Mouse (Mus musculus): ENCODE measurements around the gene Fam234b. TPM values are rescaled to one million over a fixed set of nuclear protein-coding genes. Genes with fewer than 3 reads are reported as not detected.

The Fam234b gene
- polyA plus RNA-seq, 1 experiment, result 6.3 TPM

DNA sequence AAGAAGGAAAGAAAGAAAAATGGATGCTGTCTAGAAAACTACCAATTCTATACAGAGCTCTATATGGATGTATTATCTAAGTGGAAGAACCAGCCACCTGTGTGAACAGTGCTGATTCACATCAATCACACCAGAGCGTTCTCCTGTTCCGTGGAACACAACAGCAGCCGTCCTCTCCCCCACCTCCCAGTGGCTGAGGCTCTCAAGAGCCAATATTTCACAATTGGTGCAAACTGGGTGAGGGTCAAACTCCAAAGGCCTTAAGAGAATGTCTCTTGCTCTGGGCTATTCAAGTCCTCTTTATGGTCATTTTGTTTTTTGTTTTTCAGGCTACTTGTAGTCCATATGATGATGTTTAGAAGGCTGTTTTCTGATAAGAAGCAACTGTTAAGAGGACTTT, 32.6 kb upstream of the Fam234b start:
- no peak overlapping the region for H3K9ac ChIP-seq (ENCODE audit: low read depth, poor library complexity, severe bottlenecking)
- no peak overlapping the region for H3K4me3 ChIP-seq (ENCODE audit: low read depth, low read length)
- H3K27me3 ChIP-seq (ENCODE audit: control insufficient read depth, insufficient read depth, low read length, poor library complexity, severe bottlenecking), result no peaks in the 10 kb centered on the region
- H3K27ac ChIP-seq (ENCODE audit: insufficient read depth, low read length), result no peak overlapping the region
- no peaks in the 10 kb centered on the region for H3K36me3 ChIP-seq (ENCODE audit: control insufficient read depth, insufficient read depth, low read length, poor library complexity, severe bottlenecking)
- TF ChIP-seq POLR2A (IDR thresholded peaks at IDR 0.05; ENCODE audit: insufficient read depth, low read length) (no peak), CTCF (IDR thresholded peaks at IDR 0.05; ENCODE audit: low read depth, low read length) (no peak)
- H3K4me1 ChIP-seq (ENCODE audit: control insufficient read depth, insufficient read depth, low read length), result no peaks in the 10 kb centered on the region
- no peaks in the 10 kb centered on the region for H3K9me3 ChIP-seq (replicated peaks; ENCODE audit: control insufficient read depth, insufficient read depth, low read length, poor library complexity, severe bottlenecking)

DNA sequence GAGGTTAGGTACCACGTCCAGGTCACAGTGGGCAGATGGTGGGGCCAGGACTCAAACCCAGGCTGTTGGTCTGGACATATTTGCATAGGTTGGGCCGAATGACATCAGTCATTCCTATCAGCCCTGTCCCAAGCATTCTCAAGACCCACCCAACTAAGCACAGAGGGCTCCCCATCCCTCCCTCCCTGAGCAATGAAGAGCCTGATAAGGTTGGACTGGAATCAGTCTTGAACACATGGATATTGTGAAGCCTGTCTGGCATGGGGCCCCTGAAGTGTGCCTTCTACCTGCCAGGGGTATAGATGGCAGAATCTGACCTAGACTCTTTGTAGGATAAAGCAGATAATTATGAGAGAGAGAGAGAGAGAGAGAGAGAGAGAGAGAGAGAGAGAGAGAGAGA, 32.1 kb upstream of the Fam234b start:
- TF ChIP-seq POLR2A (IDR thresholded peaks at IDR 0.05; ENCODE audit: insufficient read depth, low read length), result no peak
- no peak for TF ChIP-seq EP300 (IDR thresholded peaks at IDR 0.05; ENCODE audit: insufficient read depth, low read depth, low read length)
- no peak for TF ChIP-seq CTCF (IDR thresholded peaks at IDR 0.05; ENCODE audit: low read depth, low read length)
- Histone ChIP-seq H3K4me1 (ENCODE audit: control insufficient read depth, insufficient read depth, low read length) (no peaks in the 10 kb centered on the region), H3K36me3 (ENCODE audit: control insufficient read depth, insufficient read depth, low read length, poor library complexity, severe bottlenecking) (no peaks in the 10 kb centered on the region), H3K9ac (ENCODE audit: low read depth, poor library complexity, severe bottlenecking) (no peak overlapping the region), H3K4me3 (ENCODE audit: low read depth, low read length) (no peak overlapping the region), H3K27me3 (ENCODE audit: control insufficient read depth, insufficient read depth, low read length, poor library complexity, severe bottlenecking) (no peaks in the 10 kb centered on the region), H3K27ac (ENCODE audit: insufficient read depth, low read length) (no peak overlapping the region), H3K9me3 (replicated peaks; ENCODE audit: control insufficient read depth, insufficient read depth, low read length, poor library complexity, severe bottlenecking) (no peaks in the 10 kb centered on the region)

GRCm38 (mm10) chr6:135166262-135166661, 31.5 kb upstream of the Fam234b start:
- Histone ChIP-seq H3K27ac (ENCODE audit: insufficient read depth, low read length) (no peak overlapping the region), H3K9me3 (replicated peaks; ENCODE audit: control insufficient read depth, insufficient read depth, low read length, poor library complexity, severe bottlenecking) (no peaks in the 10 kb centered on the region), H3K9ac (ENCODE audit: low read depth, poor library complexity, severe bottlenecking) (no peak overlapping the region), H3K36me3 (ENCODE audit: control insufficient read depth, insufficient read depth, low read length, poor library complexity, severe bottlenecking) (no peaks in the 10 kb centered on the region), H3K4me1 (ENCODE audit: control insufficient read depth, insufficient read depth, low read length) (no peaks in the 10 kb centered on the region), H3K27me3 (ENCODE audit: control insufficient read depth, insufficient read depth, low read length, poor library complexity, severe bottlenecking) (no peaks in the 10 kb centered on the region), H3K4me3 (ENCODE audit: low read depth, low read length) (no peak overlapping the region)
- TF ChIP-seq EP300 (IDR thresholded peaks at IDR 0.05; ENCODE audit: insufficient read depth, low read depth, low read length), result no peak
- no peak for TF ChIP-seq POLR2A (IDR thresholded peaks at IDR 0.05; ENCODE audit: insufficient read depth, low read length)
- TF ChIP-seq CTCF (IDR thresholded peaks at IDR 0.05; ENCODE audit: low read depth, low read length), result no peak

- no peak overlapping the region for H3K4me3 ChIP-seq (ENCODE audit: low read depth, low read length)
- no peak overlapping the region for H3K9ac ChIP-seq (ENCODE audit: low read depth, poor library complexity, severe bottlenecking)
- H3K36me3 ChIP-seq (ENCODE audit: control insufficient read depth, insufficient read depth, low read length, poor library complexity, severe bottlenecking), result no peaks in the 10 kb centered on the region
- TF ChIP-seq EP300 (IDR thresholded peaks at IDR 0.05; ENCODE audit: insufficient read depth, low read depth, low read length), result no peak
- no peak for TF ChIP-seq CTCF (IDR thresholded peaks at IDR 0.05; ENCODE audit: low read depth, low read length)
- no peak for TF ChIP-seq POLR2A (IDR thresholded peaks at IDR 0.05; ENCODE audit: insufficient read depth, low read length)
- no peak overlapping the region for H3K27ac ChIP-seq (ENCODE audit: insufficient read depth, low read length)
- no peaks in the 10 kb centered on the region for H3K4me1 ChIP-seq (ENCODE audit: control insufficient read depth, insufficient read depth, low read length)
- H3K9me3 ChIP-seq (replicated peaks; ENCODE audit: control insufficient read depth, insufficient read depth, low read length, poor library complexity, severe bottlenecking), result no peaks in the 10 kb centered on the region
- no peaks in the 10 kb centered on the region for H3K27me3 ChIP-seq (ENCODE audit: control insufficient read depth, insufficient read depth, low read length, poor library complexity, severe bottlenecking)
Observed at GRCm38 (mm10) chr6:135166712-135167111, 31.1 kb upstream of the Fam234b start.

GRCm38 (mm10) chr6:135167380-135168311, 30.1 kb upstream of the Fam234b start:
- Histone ChIP-seq H3K9me3 (replicated peaks; ENCODE audit: control insufficient read depth, insufficient read depth, low read length, poor library complexity, severe bottlenecking) (no peaks in the 10 kb centered on the region), H3K27ac (ENCODE audit: insufficient read depth, low read length) (no peak overlapping the region), H3K4me3 (ENCODE audit: low read depth, low read length) (peak overlapping the region; percentile 86), H3K4me1 (ENCODE audit: control insufficient read depth, insufficient read depth, low read length) (no peaks in the 10 kb centered on the region), H3K36me3 (ENCODE audit: control insufficient read depth, insufficient read depth, low read length, poor library complexity, severe bottlenecking) (no peaks in the 10 kb centered on the region), H3K27me3 (ENCODE audit: control insufficient read depth, insufficient read depth, low read length, poor library complexity, severe bottlenecking) (no peaks in the 10 kb centered on the region), H3K9ac (ENCODE audit: low read depth, poor library complexity, severe bottlenecking) (peak overlapping the region; percentile 46)
- no peak for TF ChIP-seq EP300 (IDR thresholded peaks at IDR 0.05; ENCODE audit: insufficient read depth, low read depth, low read length)
- TF ChIP-seq POLR2A (IDR thresholded peaks at IDR 0.05; ENCODE audit: insufficient read depth, low read length), result peak; percentile 52
- no peak for TF ChIP-seq CTCF (IDR thresholded peaks at IDR 0.05; ENCODE audit: low read depth, low read length)

DNA sequence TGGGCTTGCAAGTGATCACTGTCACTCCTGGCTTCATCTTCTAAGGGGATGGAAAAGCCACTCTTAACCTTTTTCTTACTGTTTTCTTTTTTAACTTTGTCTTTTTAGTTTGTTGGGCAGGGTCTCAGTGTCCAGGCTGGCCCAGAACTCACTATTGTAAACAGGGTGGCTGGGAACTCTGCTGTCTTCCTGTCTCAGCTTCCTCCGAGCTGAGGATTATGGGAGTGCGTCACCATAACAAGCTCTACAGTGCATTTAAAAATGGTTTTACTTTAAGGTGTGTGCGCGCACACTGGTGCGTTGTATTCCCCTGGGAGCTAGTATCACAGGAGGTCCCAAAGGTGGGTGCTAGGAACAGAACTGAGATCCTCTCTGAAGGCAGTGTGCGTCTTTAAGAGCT, 29.3 kb upstream of the Fam234b start:
- Histone ChIP-seq H3K36me3 (ENCODE audit: control insufficient read depth, insufficient read depth, low read length, poor library complexity, severe bottlenecking) (no peaks in the 10 kb centered on the region), H3K4me1 (ENCODE audit: control insufficient read depth, insufficient read depth, low read length) (no peaks in the 10 kb centered on the region), H3K9me3 (replicated peaks; ENCODE audit: control insufficient read depth, insufficient read depth, low read length, poor library complexity, severe bottlenecking) (no peaks in the 10 kb centered on the region; the same call in 1 of the 2 replicates), H3K9ac (ENCODE audit: low read depth, poor library complexity, severe bottlenecking) (no peak overlapping the region), H3K27me3 (ENCODE audit: control insufficient read depth, insufficient read depth, low read length, poor library complexity, severe bottlenecking) (no peaks in the 10 kb centered on the region), H3K27ac (ENCODE audit: insufficient read depth, low read length) (no peak overlapping the region), H3K4me3 (ENCODE audit: low read depth, low read length) (peak overlapping the region; percentile 86)
- no peak for TF ChIP-seq CTCF (IDR thresholded peaks at IDR 0.05; ENCODE audit: low read depth, low read length)
- TF ChIP-seq EP300 (IDR thresholded peaks at IDR 0.05; ENCODE audit: insufficient read depth, low read depth, low read length), result no peak
- no peak for TF ChIP-seq POLR2A (IDR thresholded peaks at IDR 0.05; ENCODE audit: insufficient read depth, low read length)
